Comparison of ENCODE assay signal across 17 mouse cellular contexts in the genomic region with DNA sequence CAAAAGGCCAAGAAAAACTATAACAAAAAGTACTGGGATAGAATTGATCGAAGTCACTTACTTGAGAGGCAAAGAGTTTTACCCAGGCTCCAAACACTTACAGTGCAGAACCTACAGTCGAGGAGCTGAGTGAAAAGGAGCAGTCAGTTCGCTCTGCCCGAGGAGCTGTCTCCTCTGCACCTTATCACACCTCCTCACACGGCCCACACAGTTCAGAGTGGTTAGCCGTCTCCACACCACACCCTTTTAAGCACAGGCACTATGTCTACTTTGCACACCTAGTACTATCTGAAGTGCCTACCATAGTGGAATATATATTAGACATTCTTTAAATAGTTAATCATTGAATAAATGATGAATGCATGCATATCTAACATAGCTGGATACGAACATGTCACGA. TPM values are rescaled to one million over a fixed set of nuclear protein-coding genes. Genes with fewer than 3 reads are reported as not detected.
DNase-seq lines count a peak whose midpoint lies in the region; ATAC-seq and TF ChIP-seq lines count a peak whose summit lies in the region.
"Had no signal": no experiment of that assay in that cellular context is flagged by ENCODE, and none has a peak within 500 bp of the region (broad histone marks: within the 10 kb centered on the region; RNA-seq: fewer than 3 reads in every experiment).

No protein-coding gene starts in this region.

- no peak overlapping the region for H3K27ac ChIP-seq in heart, embryonic 12.5 days (ENCODE audit: poor library complexity, severe bottlenecking)
- no peak overlapping the region for H3K27ac ChIP-seq in stomach, embryonic 14.5 days (ENCODE audit: low read length)
- H3K27ac ChIP-seq in stomach, postnatal 0 days (replicated peaks): no peak overlapping the region
- peak overlapping the region; percentile 92 for H3K27ac ChIP-seq in liver, embryonic 15.5 days (replicated peaks)
- H3K27ac ChIP-seq: embryonic facial prominence, embryonic 13.5 days had no signal

- no peaks in the 10 kb centered on the region for H3K9me3 ChIP-seq in heart, embryonic 12.5 days (replicated peaks)
- no peaks in the 10 kb centered on the region for H3K9me3 ChIP-seq in stomach, embryonic 14.5 days (ENCODE audit: control insufficient read depth, low read depth, low read length)
- no peaks in the 10 kb centered on the region for H3K9me3 ChIP-seq in stomach, postnatal 0 days (ENCODE audit: control insufficient read depth, low read length)
- H3K9me3 ChIP-seq in liver, embryonic 15.5 days (replicated peaks): no peaks in the 10 kb centered on the region
- H3K9me3 ChIP-seq: embryonic facial prominence, embryonic 13.5 days had no signal

- no peak for DNase-seq in heart, postnatal 25 days (ENCODE audit: low spot score)
- no peak for DNase-seq in stomach, postnatal 0 days (ENCODE audit: low spot score)
- no peak for DNase-seq in cerebellum, adult 11 months
- DNase-seq in adrenal gland, adult 18-20 months (ENCODE audit: low spot score in 2 of 2): no peak
- DNase-seq in urinary bladder, postnatal 4 days (ENCODE audit: low spot score in 2 of 2): no peak
- DNase-seq: cerebellum, adult 9-10 months; gastrocnemius, postnatal 14 days; heart, postnatal 10 days; kidney, postnatal 10 days had no signal

- no peak overlapping the region for H3K9ac ChIP-seq in heart, embryonic 12.5 days
- no peak overlapping the region for H3K9ac ChIP-seq in stomach, embryonic 14.5 days (replicated peaks; ENCODE audit: low read depth, low read length)
- no peak overlapping the region for H3K9ac ChIP-seq in stomach, postnatal 0 days (ENCODE audit: low read length)
- peak overlapping the region; percentile 25; the same call in 1 of the 2 replicates for H3K9ac ChIP-seq in liver, embryonic 15.5 days
- H3K9ac ChIP-seq: embryonic facial prominence, embryonic 13.5 days had no signal

- no peak overlapping the region for H3K4me3 ChIP-seq in heart, embryonic 12.5 days
- H3K4me3 ChIP-seq in stomach, embryonic 14.5 days (ENCODE audit: low read depth, low read length): no peak overlapping the region
- H3K4me3 ChIP-seq in stomach, postnatal 0 days (ENCODE audit: low read depth, low read length): no peak overlapping the region
- peak overlapping the region; percentile 55 for H3K4me3 ChIP-seq in liver, embryonic 15.5 days (replicated peaks)
- H3K4me3 ChIP-seq: embryonic facial prominence, embryonic 13.5 days had no signal

- H3K4me2 ChIP-seq in heart, embryonic 12.5 days: no peak overlapping the region
- H3K4me2 ChIP-seq in stomach, embryonic 14.5 days (replicated peaks; ENCODE audit: low read depth, low read length): no peak overlapping the region
- H3K4me2 ChIP-seq in stomach, postnatal 0 days (replicated peaks; ENCODE audit: low read depth): no peak overlapping the region
- H3K4me2 ChIP-seq in liver, embryonic 15.5 days: peak overlapping the region; percentile 63
- H3K4me2 ChIP-seq: embryonic facial prominence, embryonic 13.5 days; midbrain, embryonic 11.5 days had no signal

- intact Hi-C loops in heart, postnatal 25 days (cut with DNase I): no loop called here

- no peak for TF ChIP-seq EP300 in stomach, postnatal 0 days (optimal IDR thresholded peaks at IDR 0.05)

- TF ChIP-seq CTCF in stomach, postnatal 0 days (IDR thresholded peaks at IDR 0.05; ENCODE audit: low read depth): no peak

- 40% methylated on average over 8 of the region's 8 CpGs for WGBS in heart, embryonic 12.5 days
- WGBS in stomach, embryonic 14.5 days: 70% methylated on average over 8 of the region's 8 CpGs
- 62% methylated on average over 8 of the region's 8 CpGs for WGBS in stomach, postnatal 0 days
- WGBS in liver, embryonic 15.5 days (ENCODE audit: insufficient replicate concordance): 20% methylated on average over 8 of the region's 8 CpGs

- H3K36me3 ChIP-seq in heart, embryonic 12.5 days: no peaks in the 10 kb centered on the region
- no peaks in the 10 kb centered on the region for H3K36me3 ChIP-seq in stomach, embryonic 14.5 days (ENCODE audit: control insufficient read depth, insufficient read depth, low read length)
- no peaks in the 10 kb centered on the region for H3K36me3 ChIP-seq in stomach, postnatal 0 days (ENCODE audit: control insufficient read depth, insufficient read depth, low read length)
- no peaks in the 10 kb centered on the region for H3K36me3 ChIP-seq in liver, embryonic 15.5 days (replicated peaks)
- H3K36me3 ChIP-seq: embryonic facial prominence, embryonic 13.5 days had no signal

- peaks cover 48% of the 10 kb centered on the region for H3K27me3 ChIP-seq in heart, embryonic 12.5 days (replicated peaks)
- no peaks in the 10 kb centered on the region for H3K27me3 ChIP-seq in stomach, embryonic 14.5 days (ENCODE audit: control insufficient read depth, insufficient read depth, low read length)
- H3K27me3 ChIP-seq in stomach, postnatal 0 days (ENCODE audit: control insufficient read depth, insufficient read depth, low read length): no peaks in the 10 kb centered on the region
- H3K27me3 ChIP-seq in liver, embryonic 15.5 days: no peaks in the 10 kb centered on the region
- H3K27me3 ChIP-seq: embryonic facial prominence, embryonic 13.5 days had no signal

- peaks cover 14% of the 10 kb centered on the region for H3K4me1 ChIP-seq in heart, embryonic 12.5 days (replicated peaks)
- H3K4me1 ChIP-seq in stomach, embryonic 14.5 days (ENCODE audit: control insufficient read depth, insufficient read depth, low read length): 0 out of 2 replicates have a peak, but pooled peaks cover 2% of the 10 kb centered on the region
- H3K4me1 ChIP-seq in stomach, postnatal 0 days (replicated peaks; ENCODE audit: control insufficient read depth, insufficient read depth): no peaks in the 10 kb centered on the region
- H3K4me1 ChIP-seq in liver, embryonic 15.5 days (replicated peaks): peaks cover 62% of the 10 kb centered on the region

- ATAC-seq in heart, embryonic 12.5 days (ENCODE audit: insufficient number of reproducible peaks, low FRiP score): peak; percentile 91
- peak; percentile 90; the same call in 1 of the 2 replicates for ATAC-seq in stomach, embryonic 14.5 days (ENCODE audit: insufficient number of reproducible peaks, insufficient read depth, low FRiP score, low read depth)
- ATAC-seq in stomach, postnatal 0 days (ENCODE audit: low FRiP score, low TSS enrichment): no peak
- ATAC-seq in liver, embryonic 15.5 days (ENCODE audit: insufficient read depth): peak; percentile 99
- ATAC-seq: forebrain, embryonic 14.5 days had no signal

RNA-seq across cellular contexts. Expression of gene Asb17, which starts 8.3 kb away (rescaled TPM):
- 0.32 and 0.70 TPM in 2 replicates for polyA plus RNA-seq in heart, embryonic 12.5 days (2016; fragmentation: Nextera tagmentation; extraction: Ambion mirVana)
- total RNA-seq in heart, postnatal 25 days (2021): not detected
- polyA plus RNA-seq in stomach, embryonic 14.5 days (2014; fragmentation: Nextera tagmentation; extraction: Ambion mirVana): 0.72 TPM in 1 of 2 replicates, not detected in the other
- polyA plus RNA-seq in stomach, postnatal 0 days (2015; fragmentation: Nextera tagmentation; extraction: Ambion mirVana): 0.08 and 0.12 TPM in 2 replicates
- 2.6 and 3.0 TPM in 2 replicates for polyA plus RNA-seq in liver, embryonic 15.5 days (2015; fragmentation: Nextera tagmentation; extraction: Ambion mirVana)
- not detected for total RNA-seq in adrenal gland, adult 18-20 months (2021)
- total RNA-seq: adrenal gland, postnatal 4 days; gastrocnemius, postnatal 14 days; heart, postnatal 10 days; layer of hippocampus, postnatal 14 days had no signal
- polyA plus RNA-seq: forebrain, embryonic 14.5 days had no signal

RNA-seq across cellular contexts. Expression of gene Msh4, which starts 53.7 kb away (rescaled TPM):
- polyA plus RNA-seq in heart, embryonic 12.5 days (2016; fragmentation: Nextera tagmentation; extraction: Ambion mirVana): 0.05 TPM in 1 of 2 replicates, not detected in the other
- total RNA-seq in heart, postnatal 25 days (2021): under 1 TPM; 0.08 TPM
- polyA plus RNA-seq in stomach, embryonic 14.5 days (2014; fragmentation: Nextera tagmentation; extraction: Ambion mirVana): 0.07 and 0.22 TPM in 2 replicates
- 0.04 and 0.10 TPM in 2 replicates for polyA plus RNA-seq in stomach, postnatal 0 days (2015; fragmentation: Nextera tagmentation; extraction: Ambion mirVana)
- 0.03 TPM in 1 of 2 replicates, not detected in the other for polyA plus RNA-seq in liver, embryonic 15.5 days (2015; fragmentation: Nextera tagmentation; extraction: Ambion mirVana)
- total RNA-seq in adrenal gland, adult 18-20 months (2021): not detected
- polyA plus RNA-seq: midbrain, embryonic 11.5 days had no signal
